Mouse (Mus musculus): ENCODE results near the gene H2-M10.6. TPM values are rescaled to one million over a fixed set of nuclear protein-coding genes. Genes with fewer than 3 reads are reported as not detected.

The H2-M10.6 gene
- total RNA-seq, 1 experiment, result not detected

- in situ Hi-C loops (cut with MboI; ENCODE audit: low sequenced_read_pairs in 2 of 2, unreplicated experiment in 2 of 2), result no loop called here
- no peak overlapping the region for H3K27ac ChIP-seq (ENCODE audit: insufficient read depth, low read depth, low read length, poor library complexity, severe bottlenecking)
- TF ChIP-seq HCFC1 (IDR thresholded peaks at IDR 0.05; ENCODE audit: borderline replicate concordance, insufficient read depth, low read length) (no peak), MAFK (IDR thresholded peaks at IDR 0.05; ENCODE audit: insufficient read depth, low read depth, low read length) (no peak), CHD2 (IDR thresholded peaks at IDR 0.05; ENCODE audit: low read depth, low read length) (no peak), ZNF384 (IDR thresholded peaks at IDR 0.05; ENCODE audit: low read depth, low read length) (no peak), ZC3H11A (IDR thresholded peaks at IDR 0.05; ENCODE audit: borderline replicate concordance, low read depth, low read length) (no peak)
- no peak overlapping the region for H3K4me3 ChIP-seq (ENCODE audit: insufficient read depth in 1 of 2, low read depth in 1 of 2, low read length in 2 of 2, poor library complexity in 1 of 2, severe bottlenecking in 1 of 2)
- DNase-seq (ENCODE audit: low read depth, low spot score), result no peak
- H3K36me3 ChIP-seq (ENCODE audit: control insufficient read depth, insufficient read depth, low read length, poor library complexity, severe bottlenecking), result peaks cover 38% of the 10 kb centered on the region
- no peaks in the 10 kb centered on the region for H3K9me3 ChIP-seq (ENCODE audit: control insufficient read depth, insufficient read depth, low read depth, low read length)
- no peak overlapping the region for H3K9ac ChIP-seq (ENCODE audit: insufficient read depth, low read depth, low read length, poor library complexity, severe bottlenecking)
- peaks cover 0 to 3% of the 10 kb centered on the region in 2 experiments; a peak in 1 of 4 replicates for H3K4me1 ChIP-seq (ENCODE audit: control insufficient read depth in 2 of 2, insufficient read depth in 2 of 2, low read length in 2 of 2, poor library complexity in 1 of 2)
Observed at GRCm38 (mm10) chr17:36851627-36852026, 39.7 kb downstream of the H2-M10.6 start.

GRCm38 (mm10) chr17:36855484-36855883 lies 43.5 kb downstream of the H2-M10.6 start:
- H3K9me3 ChIP-seq (ENCODE audit: control insufficient read depth, insufficient read depth, low read depth, low read length), result no peaks in the 10 kb centered on the region
- no peak overlapping the region for H3K27ac ChIP-seq (ENCODE audit: insufficient read depth, low read depth, low read length, poor library complexity, severe bottlenecking)
- H3K36me3 ChIP-seq (ENCODE audit: control insufficient read depth, insufficient read depth, low read length, poor library complexity, severe bottlenecking), result peaks cover 51% of the 10 kb centered on the region
- no peak for TF ChIP-seq ZNF384 (IDR thresholded peaks at IDR 0.05; ENCODE audit: low read depth, low read length)
- no peak for TF ChIP-seq ZC3H11A (IDR thresholded peaks at IDR 0.05; ENCODE audit: borderline replicate concordance, low read depth, low read length)
- no peak for TF ChIP-seq CHD2 (IDR thresholded peaks at IDR 0.05; ENCODE audit: low read depth, low read length)
- TF ChIP-seq MAFK (IDR thresholded peaks at IDR 0.05; ENCODE audit: insufficient read depth, low read depth, low read length), result no peak
- no peak for TF ChIP-seq HCFC1 (IDR thresholded peaks at IDR 0.05; ENCODE audit: borderline replicate concordance, insufficient read depth, low read length)
- DNase-seq (ENCODE audit: low read depth, low spot score), result no peak
- H3K4me1 ChIP-seq (ENCODE audit: control insufficient read depth in 2 of 2, insufficient read depth in 2 of 2, low read length in 2 of 2, poor library complexity in 1 of 2), result peaks cover 0 to 3% of the 10 kb centered on the region in 2 experiments; a peak in 1 of 4 replicates
- H3K4me3 ChIP-seq (ENCODE audit: insufficient read depth in 1 of 2, low read depth in 1 of 2, low read length in 2 of 2, poor library complexity in 1 of 2, severe bottlenecking in 1 of 2), result no peak overlapping the region
- H3K9ac ChIP-seq (ENCODE audit: insufficient read depth, low read depth, low read length, poor library complexity, severe bottlenecking), result no peak overlapping the region
- in situ Hi-C loops (cut with MboI; ENCODE audit: low sequenced_read_pairs in 2 of 2, unreplicated experiment in 2 of 2), result no loop called here

GRCm38 (mm10) chr17:36856236-36856635 lies 44.3 kb downstream of the H2-M10.6 start:
- in situ Hi-C loops (cut with MboI; ENCODE audit: low sequenced_read_pairs in 2 of 2, unreplicated experiment in 2 of 2), result no loop called here

GRCm38 (mm10) chr17:36858181-36858580 lies 46.2 kb downstream of the H2-M10.6 start:
- no peak for TF ChIP-seq CHD2 (IDR thresholded peaks at IDR 0.05; ENCODE audit: low read depth, low read length)
- no peak for TF ChIP-seq ZNF384 (IDR thresholded peaks at IDR 0.05; ENCODE audit: low read depth, low read length)
- TF ChIP-seq HCFC1 (IDR thresholded peaks at IDR 0.05; ENCODE audit: borderline replicate concordance, insufficient read depth, low read length), result no peak
- no peak for TF ChIP-seq MAFK (IDR thresholded peaks at IDR 0.05; ENCODE audit: insufficient read depth, low read depth, low read length)
- TF ChIP-seq ZC3H11A (IDR thresholded peaks at IDR 0.05; ENCODE audit: borderline replicate concordance, low read depth, low read length), result no peak
- no peak for DNase-seq (ENCODE audit: low read depth, low spot score)
- in situ Hi-C loops (cut with MboI; ENCODE audit: low sequenced_read_pairs in 2 of 2, unreplicated experiment in 2 of 2), result no loop called here
- H3K9ac ChIP-seq (ENCODE audit: insufficient read depth, low read depth, low read length, poor library complexity, severe bottlenecking), result no peak overlapping the region
- no peaks in the 10 kb centered on the region for H3K9me3 ChIP-seq (ENCODE audit: control insufficient read depth, insufficient read depth, low read depth, low read length)
- H3K36me3 ChIP-seq (ENCODE audit: control insufficient read depth, insufficient read depth, low read length, poor library complexity, severe bottlenecking), result peaks cover 30% of the 10 kb centered on the region
- H3K4me1 ChIP-seq (ENCODE audit: control insufficient read depth in 2 of 2, insufficient read depth in 2 of 2, low read length in 2 of 2, poor library complexity in 1 of 2), result peaks cover 0 to 5% of the 10 kb centered on the region in 2 experiments; a peak in 1 of 4 replicates
- no peak overlapping the region for H3K27ac ChIP-seq (ENCODE audit: insufficient read depth, low read depth, low read length, poor library complexity, severe bottlenecking)
- no peak overlapping the region for H3K4me3 ChIP-seq (ENCODE audit: insufficient read depth in 1 of 2, low read depth in 1 of 2, low read length in 2 of 2, poor library complexity in 1 of 2, severe bottlenecking in 1 of 2)

More at GRCm38 (mm10) chr17:36856236-36856635, 44.3 kb downstream of the H2-M10.6 start:
- peaks cover 43% of the 10 kb centered on the region for H3K36me3 ChIP-seq (ENCODE audit: control insufficient read depth, insufficient read depth, low read length, poor library complexity, severe bottlenecking)
- no peaks in the 10 kb centered on the region for H3K9me3 ChIP-seq (ENCODE audit: control insufficient read depth, insufficient read depth, low read depth, low read length)
- H3K4me3 ChIP-seq (ENCODE audit: insufficient read depth in 1 of 2, low read depth in 1 of 2, low read length in 2 of 2, poor library complexity in 1 of 2, severe bottlenecking in 1 of 2), result no peak overlapping the region
- no peak overlapping the region for H3K9ac ChIP-seq (ENCODE audit: insufficient read depth, low read depth, low read length, poor library complexity, severe bottlenecking)
- DNase-seq (ENCODE audit: low read depth, low spot score), result no peak
- no peak overlapping the region for H3K27ac ChIP-seq (ENCODE audit: insufficient read depth, low read depth, low read length, poor library complexity, severe bottlenecking)
- H3K4me1 ChIP-seq (ENCODE audit: control insufficient read depth in 2 of 2, insufficient read depth in 2 of 2, low read length in 2 of 2, poor library complexity in 1 of 2), result peaks cover 0 to 5% of the 10 kb centered on the region in 2 experiments; a peak in 1 of 4 replicates
- TF ChIP-seq MAFK (IDR thresholded peaks at IDR 0.05; ENCODE audit: insufficient read depth, low read depth, low read length), result no peak
- TF ChIP-seq ZC3H11A (IDR thresholded peaks at IDR 0.05; ENCODE audit: borderline replicate concordance, low read depth, low read length), result no peak
- no peak for TF ChIP-seq CHD2 (IDR thresholded peaks at IDR 0.05; ENCODE audit: low read depth, low read length)
- no peak for TF ChIP-seq HCFC1 (IDR thresholded peaks at IDR 0.05; ENCODE audit: borderline replicate concordance, insufficient read depth, low read length)
- no peak for TF ChIP-seq ZNF384 (IDR thresholded peaks at IDR 0.05; ENCODE audit: low read depth, low read length)
